Mouse (Mus musculus) embryonic facial prominence, embryonic 11.5 days (tissue): ENCODE results near the gene Vtcn1. TPM values are rescaled to one million over a fixed set of nuclear protein-coding genes. Genes with fewer than 3 reads are reported as not detected.

Experiments
- polyA plus RNA-seq: library from polyadenylated mRNA; unstranded; fragments of >200 nt; fragmentation: Nextera tagmentation; extraction: Ambion mirVana; gene quantifications from 2 replicates; pipeline ENCODE4 v1.2.1, GENCODE M21; 2014

Vtcn1 gene
- polyA plus RNA-seq, 1 experiment from 2014 or later: not detected

Other genes with a start within 250 kb of the Vtcn1 start
- 61.3 and 66.0 TPM in 2 replicates for gene Man1a2, start 140.0 kb upstream of the Vtcn1 start, polyA plus RNA-seq
- 4.3 and 5.2 TPM in 2 replicates for gene Trim45, start 96.7 kb downstream of the Vtcn1 start, polyA plus RNA-seq
- 23.0 and 25.0 TPM in 2 replicates for gene Ttf2, start 144.2 kb downstream of the Vtcn1 start, polyA plus RNA-seq
- not detected in 2 replicates for gene Cd101, start 204.1 kb downstream of the Vtcn1 start, polyA plus RNA-seq